Mouse (Mus musculus): ENCODE measurements around the gene Xlr3a. TPM values are rescaled to one million over a fixed set of nuclear protein-coding genes. Genes with fewer than 3 reads are reported as not detected.
"Not testable (repeated sequence)": the region's sequence is repeated elsewhere in the genome, so short reads cannot be mapped to it uniquely, and the experiment has no call there.

The Xlr3a gene
- polyA plus RNA-seq (2015; fragmentation: Nextera tagmentation; extraction: Ambion mirVana) = 1.2 and 2.2 TPM in 2 replicates

GRCm38 (mm10) chrX:73096941-73097508 lies at the start of gene Xlr3a:
Gene Xlr3a, minus strand, starts transcription at chrX:73097095.
- DNase-seq (ENCODE audit: low spot score) = not testable (repeated sequence)

- DNase-seq (ENCODE audit: low spot score) = not testable (repeated sequence)
Measured at GRCm38 (mm10) chrX:73143218-73143618, 46.3 kb upstream of the Xlr3a start.

- DNase-seq (ENCODE audit: low spot score) = not testable (repeated sequence)
Measured at GRCm38 (mm10) chrX:73122859-73123829, 26.2 kb upstream of the Xlr3a start.

GRCm38 (mm10) chrX:73116747-73117146 lies 19.9 kb upstream of the Xlr3a start, which contains the start of gene Gm14685:
Gene Gm14685, plus strand, starts transcription at chrX:73117047.
- not testable (repeated sequence) for DNase-seq (ENCODE audit: low spot score)

- peak; percentile 45 for DNase-seq (ENCODE audit: low spot score)
Measured at GRCm38 (mm10) chrX:73082267-73083055, 14.4 kb downstream of the Xlr3a start, which contains the start of gene Xlr4a. Gene Xlr4a, minus strand, starts transcription at chrX:73082478.

DNA sequence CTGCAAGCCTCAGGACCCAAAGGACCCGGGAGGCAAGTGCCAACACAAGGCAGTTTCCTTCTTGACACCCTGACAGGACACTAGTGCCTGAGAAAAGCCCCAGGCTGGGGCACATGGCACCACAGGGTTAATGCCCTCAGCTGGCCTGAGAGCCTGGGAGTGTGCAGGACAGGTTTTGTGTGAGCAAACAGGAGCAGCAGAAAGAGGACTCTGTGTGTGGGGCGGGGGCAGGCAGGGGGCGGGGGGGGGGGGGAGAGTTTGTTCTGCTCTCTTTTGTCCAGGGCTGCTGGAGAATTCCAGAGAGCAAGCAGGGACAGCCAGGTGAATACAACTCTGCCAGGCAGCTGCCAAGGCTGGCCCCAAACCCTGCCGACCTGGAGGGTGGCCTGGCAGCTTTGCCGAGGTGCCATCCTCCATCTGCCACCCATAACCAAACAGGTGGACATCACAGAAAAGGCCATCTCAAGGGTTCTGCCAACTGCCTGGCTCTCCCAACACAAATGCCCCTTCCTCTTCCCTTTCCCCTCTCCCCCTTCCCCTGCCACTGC lies 30.1 kb downstream of the Xlr3a start:
- DNase-seq (ENCODE audit: low spot score) = not testable (repeated sequence)

GRCm38 (mm10) chrX:73064415-73064793 lies 32.5 kb downstream of the Xlr3a start, which contains the start of gene Pnma3:
Gene Pnma3, plus strand, starts transcription at chrX:73064787.
- no peak for DNase-seq (ENCODE audit: low spot score)

DNA sequence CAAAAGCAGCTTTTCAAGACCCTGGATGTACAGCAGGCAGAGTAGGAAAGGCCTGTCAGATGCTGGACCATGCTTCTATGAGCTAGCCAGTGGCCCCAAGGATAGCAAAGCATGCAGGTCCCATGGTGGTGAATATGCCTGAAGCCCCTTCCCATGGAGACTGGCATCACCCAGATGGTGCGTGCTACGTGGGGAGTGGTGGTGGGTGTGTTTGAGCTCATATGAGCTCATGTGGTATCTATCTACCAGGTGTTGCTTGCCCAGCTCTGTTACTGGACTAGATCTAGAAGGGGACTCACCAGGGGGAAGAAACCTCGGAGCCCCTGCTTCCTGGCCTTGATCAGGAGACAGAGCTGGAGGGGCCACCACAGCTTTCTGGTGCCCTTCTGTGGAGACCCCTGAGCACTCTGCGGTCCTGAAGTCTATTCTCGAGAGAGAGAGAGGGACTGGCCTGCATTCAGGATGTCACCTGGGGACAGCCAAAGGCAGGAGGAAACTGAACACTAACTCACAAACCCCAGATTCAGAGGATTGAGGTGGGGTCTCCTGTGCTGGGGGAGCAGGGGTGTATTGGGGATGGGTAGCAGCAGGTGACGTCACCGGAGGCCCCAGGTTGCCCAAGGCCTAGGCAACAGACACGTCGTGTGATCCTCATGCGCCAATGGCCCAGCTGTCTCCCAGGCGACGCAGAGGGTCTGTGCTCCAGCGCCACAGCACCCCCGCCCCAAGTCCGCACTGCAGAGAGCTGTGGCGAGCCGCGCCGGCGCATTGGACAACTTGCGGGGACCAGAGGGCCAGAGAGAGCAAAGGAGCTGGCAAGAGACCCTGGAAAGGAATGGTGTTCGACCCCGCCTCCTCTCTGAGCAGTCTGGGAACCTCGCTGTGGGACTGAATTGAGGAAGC lies 33.1 kb downstream of the Xlr3a start:
- no peak for DNase-seq (ENCODE audit: low spot score)

DNA sequence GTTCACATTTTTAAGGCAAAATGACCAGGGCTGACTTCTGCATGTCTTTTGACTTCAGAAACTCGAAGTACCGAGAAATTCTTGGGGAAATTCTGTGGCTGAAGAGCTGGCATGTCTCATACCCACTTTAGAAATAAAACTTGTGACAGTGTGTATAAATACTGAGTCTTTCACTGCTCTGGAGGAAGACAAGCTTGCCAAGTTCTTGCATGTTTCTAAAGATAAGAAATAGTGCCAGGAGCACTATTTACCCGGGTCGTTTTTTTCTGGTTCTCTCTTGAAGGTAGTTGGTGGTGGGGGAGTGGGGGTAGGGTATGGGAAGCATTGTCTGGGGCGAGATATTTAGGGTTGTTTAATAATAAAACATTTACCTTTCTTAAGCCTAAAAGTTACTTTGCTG lies 34.6 kb downstream of the Xlr3a start:
- no peak for DNase-seq (ENCODE audit: low spot score)

- no peak for DNase-seq (ENCODE audit: low spot score)
Measured at GRCm38 (mm10) chrX:73061528-73061927, 35.4 kb downstream of the Xlr3a start.

DNA sequence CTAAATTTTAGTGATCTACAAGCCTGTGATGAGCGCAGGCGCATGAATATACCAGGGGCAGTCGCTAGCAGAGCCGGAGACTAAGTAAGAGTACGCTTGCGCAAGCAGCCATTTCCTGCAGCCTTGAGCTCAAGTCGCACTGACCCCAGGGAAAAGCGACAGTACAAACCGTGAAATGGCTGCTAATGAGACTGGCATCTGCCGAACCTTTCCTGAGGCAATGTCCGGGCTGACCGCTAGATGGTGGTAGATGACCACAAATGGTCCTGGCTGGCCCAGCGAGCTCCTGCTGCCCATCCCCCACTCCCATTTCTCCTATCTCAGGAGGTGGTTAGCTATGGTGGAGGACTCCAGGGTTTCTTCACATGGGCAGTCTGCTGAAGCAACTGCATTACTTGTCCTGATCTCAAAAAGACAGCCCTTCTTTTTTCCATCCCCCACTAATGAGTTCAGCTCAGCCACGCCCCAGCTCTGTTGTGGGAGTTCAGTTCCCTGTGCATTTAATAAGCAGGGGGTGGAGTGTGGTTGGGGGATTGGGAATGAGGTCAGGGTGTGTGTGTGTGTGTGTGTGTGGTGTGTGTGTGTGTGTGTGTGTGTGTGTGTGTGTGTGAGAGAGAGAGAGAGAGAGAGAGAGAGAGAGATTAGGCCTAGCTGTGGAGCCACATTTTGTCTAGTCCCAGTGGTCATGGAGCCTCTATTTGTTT lies 42.9 kb downstream of the Xlr3a start:
- DNase-seq (ENCODE audit: low spot score) = peak; percentile 85

DNA sequence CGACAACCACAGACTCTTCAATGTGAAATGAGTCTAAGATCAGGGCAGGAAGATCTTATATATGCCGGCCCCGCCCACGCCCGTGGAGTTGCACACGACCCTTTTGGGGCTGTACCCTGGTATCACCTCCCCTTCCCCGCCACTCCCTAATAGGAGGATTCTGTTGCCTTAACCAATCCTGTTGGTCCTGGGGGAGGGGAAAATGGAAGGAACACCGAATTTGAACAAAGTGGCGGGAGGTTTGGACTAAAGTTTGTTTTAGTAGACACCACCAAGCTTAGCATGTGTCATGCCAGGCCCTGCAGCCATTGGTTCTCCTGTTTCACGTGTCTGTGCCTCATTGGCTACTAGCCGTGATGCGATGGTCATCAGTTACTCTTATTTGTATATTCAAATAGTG lies 57.2 kb downstream of the Xlr3a start:
- no peak for DNase-seq (ENCODE audit: low spot score)

DNA sequence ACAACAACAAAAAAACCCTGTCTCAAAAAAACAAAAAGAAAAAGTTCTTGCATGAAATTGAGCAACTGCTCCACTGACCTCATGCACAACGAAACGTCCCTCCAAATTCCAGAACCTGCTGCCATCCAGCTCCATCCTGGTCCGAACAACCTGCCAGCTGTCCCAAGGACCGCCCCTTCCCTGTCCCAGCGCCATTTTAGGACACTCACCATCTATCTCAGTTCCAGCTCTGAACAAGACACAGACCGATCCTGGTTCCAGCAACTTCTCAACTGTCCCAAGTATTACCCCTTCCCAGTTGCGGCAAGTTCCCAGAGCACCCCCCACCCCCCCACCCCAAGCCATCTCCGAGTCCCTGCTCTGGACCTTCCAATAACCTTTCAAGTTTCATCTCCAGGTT lies 58.1 kb downstream of the Xlr3a start:
- DNase-seq (ENCODE audit: low spot score) = no peak

GRCm38 (mm10) chrX:73037003-73037402 lies 59.9 kb downstream of the Xlr3a start, which contains the start of gene Pnma5:
Gene Pnma5, minus strand, starts transcription at chrX:73037103.
- no peak for DNase-seq (ENCODE audit: low spot score)

Other genes starting within 250 kb of the Xlr3a start
- 102 and 105 TPM in 2 replicates for gene Cetn2, start 178.7 kb downstream of the Xlr3a start, polyA plus RNA-seq (2015; fragmentation: Nextera tagmentation; extraction: Ambion mirVana)
- 14.1 and 14.8 TPM in 2 replicates for gene Nsdhl, start 178.5 kb downstream of the Xlr3a start, polyA plus RNA-seq (2015; fragmentation: Nextera tagmentation; extraction: Ambion mirVana)
- 0.78 and 0.96 TPM in 2 replicates for gene Zfp185, start 109.8 kb downstream of the Xlr3a start, polyA plus RNA-seq (2015; fragmentation: Nextera tagmentation; extraction: Ambion mirVana)
- 0.09 TPM in 1 of 2 replicates, not detected in the other for gene Pnma5, start 60.0 kb downstream of the Xlr3a start, polyA plus RNA-seq (2015; fragmentation: Nextera tagmentation; extraction: Ambion mirVana)
- gene Pnma3, start 32.3 kb downstream of the Xlr3a start, polyA plus RNA-seq (2015; fragmentation: Nextera tagmentation; extraction: Ambion mirVana) = not detected in 2 replicates
- gene Xlr4a, start 14.6 kb downstream of the Xlr3a start, polyA plus RNA-seq (2015; fragmentation: Nextera tagmentation; extraction: Ambion mirVana) = 76.9 and 77.7 TPM in 2 replicates
- 0.18 TPM in 1 of 2 replicates, not detected in the other for gene Gm14685, start 20.0 kb upstream of the Xlr3a start, polyA plus RNA-seq (2015; fragmentation: Nextera tagmentation; extraction: Ambion mirVana)
- gene Xlr5b, start 51.7 kb upstream of the Xlr3a start, polyA plus RNA-seq (2015; fragmentation: Nextera tagmentation; extraction: Ambion mirVana) = 0.10 and 0.23 TPM in 2 replicates
- 0.23 and 0.29 TPM in 2 replicates for gene DXBay18, start 52.4 kb upstream of the Xlr3a start, polyA plus RNA-seq (2015; fragmentation: Nextera tagmentation; extraction: Ambion mirVana)
- not detected in 2 replicates for gene Spin2d, start 79.9 kb upstream of the Xlr3a start, polyA plus RNA-seq (2015; fragmentation: Nextera tagmentation; extraction: Ambion mirVana)
- gene Xlr3b, start 95.1 kb upstream of the Xlr3a start, polyA plus RNA-seq (2015; fragmentation: Nextera tagmentation; extraction: Ambion mirVana) = 0.44 and 4.8 TPM in 2 replicates
- gene Xlr4b, start 117.2 kb upstream of the Xlr3a start, polyA plus RNA-seq (2015; fragmentation: Nextera tagmentation; extraction: Ambion mirVana) = 60.8 and 71.0 TPM in 2 replicates
- gene F8a, start 131.2 kb upstream of the Xlr3a start, polyA plus RNA-seq (2015; fragmentation: Nextera tagmentation; extraction: Ambion mirVana) = 19.1 and 20.4 TPM in 2 replicates
- 24.2 and 36.5 TPM in 2 replicates for gene Xlr4c, start 146.0 kb upstream of the Xlr3a start, polyA plus RNA-seq (2015; fragmentation: Nextera tagmentation; extraction: Ambion mirVana)
- not detected in 2 replicates for gene Xlr3c, start 168.3 kb upstream of the Xlr3a start, polyA plus RNA-seq (2015; fragmentation: Nextera tagmentation; extraction: Ambion mirVana)
- 0.18 TPM in 1 of 2 replicates, not detected in the other for gene Xlr5a, start 195.9 kb upstream of the Xlr3a start, polyA plus RNA-seq (2015; fragmentation: Nextera tagmentation; extraction: Ambion mirVana)
- 0.10 TPM in 1 of 2 replicates, not detected in the other for gene Xlr5c, start 195.9 kb upstream of the Xlr3a start, polyA plus RNA-seq (2015; fragmentation: Nextera tagmentation; extraction: Ambion mirVana)
- gene Gm45015, start 239.7 kb upstream of the Xlr3a start, polyA plus RNA-seq (2015; fragmentation: Nextera tagmentation; extraction: Ambion mirVana) = not detected in 2 replicates
- gene Zfp275, start 245.5 kb upstream of the Xlr3a start, polyA plus RNA-seq (2015; fragmentation: Nextera tagmentation; extraction: Ambion mirVana) = 5.6 and 5.7 TPM in 2 replicates

All from thymus, postnatal 0 days (tissue).